Mouse (Mus musculus): ENCODE data around the gene Wrnip1. TPM values are rescaled to one million over a fixed set of nuclear protein-coding genes. Genes with fewer than 3 reads are reported as not detected.

Wrnip1 gene
- polyA plus RNA-seq, 1 experiment: 42.1 TPM

DNA sequence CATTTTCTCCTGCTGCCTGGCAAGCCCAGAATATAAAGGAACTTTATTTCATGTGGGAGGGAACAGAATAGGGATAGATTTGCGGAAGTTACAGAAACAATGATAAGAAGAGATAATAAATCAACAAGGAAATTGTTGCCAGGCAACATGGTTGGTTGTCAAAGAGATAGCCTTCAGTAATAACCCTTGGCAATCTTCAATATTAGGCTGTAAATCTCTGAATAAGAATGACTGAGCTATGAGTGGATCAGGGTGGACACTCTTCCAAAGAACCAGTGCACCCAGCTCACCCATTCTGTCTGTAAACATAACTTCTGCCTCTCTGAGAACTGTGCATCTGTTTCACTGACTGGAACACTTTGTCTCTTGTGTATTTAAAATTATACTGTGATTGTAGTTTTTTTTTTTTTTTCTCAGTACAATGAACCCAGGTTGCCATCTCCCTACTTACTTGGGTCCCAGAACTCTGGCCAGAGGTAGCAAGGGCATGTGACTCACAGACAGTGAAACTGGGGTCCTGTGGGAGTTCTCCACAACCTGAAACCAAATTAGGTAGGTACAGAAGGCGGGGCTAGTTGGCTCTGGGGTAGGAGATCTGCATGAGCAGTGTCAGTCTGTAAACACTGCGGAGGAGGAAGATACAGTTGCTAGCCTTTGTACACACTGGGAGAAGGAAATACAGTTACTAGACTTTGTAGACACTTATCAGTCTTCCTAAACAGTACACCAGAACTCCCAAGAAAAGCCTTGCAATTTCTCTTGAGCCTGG lies 29.9 kb downstream of the Wrnip1 start:
- H3K4me3 ChIP-seq (ENCODE audit: insufficient read depth, poor library complexity, severe bottlenecking): no peak overlapping the region
- no peak overlapping the region for H3ac ChIP-seq (ENCODE audit: control insufficient read depth, insufficient read length, low read depth)
- no peaks in the 10 kb centered on the region for H3K79me2 ChIP-seq (ENCODE audit: control insufficient read depth, insufficient read depth)
- no peaks in the 10 kb centered on the region for H3K36me3 ChIP-seq (ENCODE audit: control insufficient read depth, insufficient read depth)
- no peak for TF ChIP-seq MYOD1 (IDR thresholded peaks at IDR 0.05; ENCODE audit: control insufficient read depth, insufficient read length, low read depth)
- TF ChIP-seq CEBPB (IDR thresholded peaks at IDR 0.05; ENCODE audit: low read depth): no peak
- TF ChIP-seq MAX (IDR thresholded peaks at IDR 0.05): no peak
- no peak for TF ChIP-seq FOSL1 (IDR thresholded peaks at IDR 0.05; ENCODE audit: insufficient read depth, low read length, poor library complexity, severe bottlenecking)
- TF ChIP-seq USF1 (IDR thresholded peaks at IDR 0.05; ENCODE audit: low read depth): no peak
- no peak for TF ChIP-seq CTCF (IDR thresholded peaks at IDR 0.05; ENCODE audit: control insufficient read depth, insufficient read depth, insufficient read length)
- no peak for TF ChIP-seq MYOG (IDR thresholded peaks at IDR 0.05; ENCODE audit: control insufficient read depth, extremely low read depth, insufficient read length)
- H3K27me3 ChIP-seq (ENCODE audit: control insufficient read depth, insufficient read depth, insufficient read length): no peaks in the 10 kb centered on the region
- no peaks in the 10 kb centered on the region for H3K79me3 ChIP-seq (ENCODE audit: low read depth)

DNA sequence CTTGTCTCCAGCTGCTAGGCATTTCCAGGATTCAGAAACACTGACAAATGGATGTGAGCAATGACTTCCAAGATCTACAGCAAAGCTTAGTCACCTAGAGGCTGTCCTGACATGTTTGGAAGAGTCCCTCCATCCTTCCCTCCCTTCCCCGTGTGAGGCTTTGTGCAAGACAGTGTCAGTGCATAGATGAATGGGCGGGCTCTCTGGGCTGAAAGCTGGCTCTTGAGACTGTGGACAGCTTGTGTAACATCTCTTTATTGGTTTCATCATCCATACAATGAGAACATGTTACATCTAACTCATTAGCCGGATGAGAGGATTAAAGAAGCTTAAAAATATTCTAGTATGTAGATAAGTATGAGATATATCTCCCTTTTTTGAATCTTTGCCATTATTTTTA lies 30.9 kb downstream of the Wrnip1 start:
- no peak overlapping the region for H3K4me3 ChIP-seq (ENCODE audit: insufficient read depth, poor library complexity, severe bottlenecking)
- TF ChIP-seq MAX (IDR thresholded peaks at IDR 0.05): no peak
- no peak overlapping the region for H3ac ChIP-seq (ENCODE audit: control insufficient read depth, insufficient read length, low read depth)
- H3K79me3 ChIP-seq (ENCODE audit: low read depth): no peaks in the 10 kb centered on the region
- no peaks in the 10 kb centered on the region for H3K27me3 ChIP-seq (ENCODE audit: control insufficient read depth, insufficient read depth, insufficient read length)
- H3K36me3 ChIP-seq (ENCODE audit: control insufficient read depth, insufficient read depth): no peaks in the 10 kb centered on the region
- no peaks in the 10 kb centered on the region for H3K79me2 ChIP-seq (ENCODE audit: control insufficient read depth, insufficient read depth)

DNA sequence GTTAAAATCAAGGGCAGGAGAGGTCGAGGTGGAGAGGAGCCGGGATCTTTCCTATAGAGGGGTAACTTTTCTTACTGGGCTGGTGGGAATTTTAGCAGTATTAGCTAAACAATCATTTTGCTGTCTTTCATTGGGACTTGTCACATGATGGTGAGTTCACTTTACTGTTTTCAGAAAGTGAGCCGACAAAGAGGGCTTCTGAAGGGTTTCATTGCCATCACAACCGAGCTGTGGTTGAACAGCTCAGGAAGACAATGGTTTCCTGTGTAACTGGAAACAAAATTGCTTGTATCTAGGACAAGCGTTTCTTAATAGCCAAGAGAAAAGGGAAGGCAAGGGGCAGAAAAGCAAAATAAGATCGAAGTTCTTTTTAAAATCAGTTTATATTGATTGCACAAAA lies 31.4 kb downstream of the Wrnip1 start:
- Histone ChIP-seq H3K4me3 (ENCODE audit: insufficient read depth, poor library complexity, severe bottlenecking) (no peak overlapping the region), H3K36me3 (ENCODE audit: control insufficient read depth, insufficient read depth) (no peaks in the 10 kb centered on the region), H3K79me3 (ENCODE audit: low read depth) (no peaks in the 10 kb centered on the region), H3K79me2 (ENCODE audit: control insufficient read depth, insufficient read depth) (no peaks in the 10 kb centered on the region), H3ac (ENCODE audit: control insufficient read depth, insufficient read length, low read depth) (no peak overlapping the region), H3K27me3 (ENCODE audit: control insufficient read depth, insufficient read depth, insufficient read length) (no peaks in the 10 kb centered on the region)
- TF ChIP-seq CEBPB (IDR thresholded peaks at IDR 0.05; ENCODE audit: low read depth) (no peak), MAX (IDR thresholded peaks at IDR 0.05) (no peak), MYOD1 (IDR thresholded peaks at IDR 0.05; ENCODE audit: control insufficient read depth, insufficient read length, low read depth) (no peak), FOSL1 (IDR thresholded peaks at IDR 0.05; ENCODE audit: insufficient read depth, low read length, poor library complexity, severe bottlenecking) (no peak), USF1 (IDR thresholded peaks at IDR 0.05; ENCODE audit: low read depth) (no peak), CTCF (IDR thresholded peaks at IDR 0.05; ENCODE audit: control insufficient read depth, insufficient read depth, insufficient read length) (no peak), MYOG (IDR thresholded peaks at IDR 0.05; ENCODE audit: control insufficient read depth, extremely low read depth, insufficient read length) (no peak)

DNA sequence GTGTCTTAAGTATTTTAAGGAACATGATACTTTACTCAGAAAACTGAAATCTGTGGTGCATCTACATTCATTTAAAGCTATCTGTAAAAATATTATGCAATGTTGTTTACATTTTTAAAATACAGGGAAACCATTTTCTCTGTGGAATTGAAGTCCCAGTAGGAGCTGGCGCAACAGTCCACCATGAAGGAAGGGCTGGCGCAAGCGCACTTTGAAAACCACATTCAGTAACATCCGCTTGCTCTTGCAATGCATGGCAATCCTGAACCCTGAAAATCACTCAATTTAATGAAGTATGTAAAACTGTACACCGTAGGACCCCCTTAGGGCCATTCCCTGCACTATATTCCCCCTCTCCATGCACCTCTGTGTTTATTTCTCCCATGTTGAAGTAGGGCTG lies 32.7 kb downstream of the Wrnip1 start:
- Histone ChIP-seq H3ac (ENCODE audit: control insufficient read depth, insufficient read length, low read depth) (no peak overlapping the region), H3K79me3 (ENCODE audit: low read depth) (no peaks in the 10 kb centered on the region), H3K4me3 (ENCODE audit: insufficient read depth, poor library complexity, severe bottlenecking) (no peak overlapping the region), H3K27me3 (ENCODE audit: control insufficient read depth, insufficient read depth, insufficient read length) (no peaks in the 10 kb centered on the region), H3K79me2 (ENCODE audit: control insufficient read depth, insufficient read depth) (no peaks in the 10 kb centered on the region), H3K36me3 (ENCODE audit: control insufficient read depth, insufficient read depth) (no peaks in the 10 kb centered on the region)
- TF ChIP-seq CTCF (IDR thresholded peaks at IDR 0.05; ENCODE audit: control insufficient read depth, insufficient read depth, insufficient read length) (no peak), CEBPB (IDR thresholded peaks at IDR 0.05; ENCODE audit: low read depth) (no peak)

DNA sequence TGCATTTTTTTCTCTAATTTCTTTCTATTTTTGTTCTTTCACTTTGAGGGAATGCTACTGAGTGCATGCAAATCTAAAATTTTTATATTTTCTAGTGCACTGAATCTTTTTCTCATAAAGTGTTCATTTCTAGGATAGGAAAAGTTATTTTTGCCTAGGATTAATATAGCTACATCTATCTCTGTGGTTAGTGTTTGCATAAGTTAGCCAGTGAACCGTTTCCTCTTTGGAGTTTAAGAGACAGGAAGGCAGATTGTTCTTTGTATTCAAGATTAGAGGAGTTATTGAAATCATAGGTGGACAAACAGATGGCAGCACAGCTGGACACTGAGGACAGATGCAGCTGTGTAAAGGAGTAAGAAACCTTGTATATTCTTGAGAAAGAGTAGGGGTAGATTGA lies 37.5 kb downstream of the Wrnip1 start:
- no peak overlapping the region for H3K4me3 ChIP-seq (ENCODE audit: insufficient read depth, poor library complexity, severe bottlenecking)
- no peaks in the 10 kb centered on the region for H3K36me3 ChIP-seq (ENCODE audit: control insufficient read depth, insufficient read depth)
- no peaks in the 10 kb centered on the region for H3K79me3 ChIP-seq (ENCODE audit: low read depth)
- TF ChIP-seq CEBPB (IDR thresholded peaks at IDR 0.05; ENCODE audit: low read depth): no peak
- no peak for TF ChIP-seq USF1 (IDR thresholded peaks at IDR 0.05; ENCODE audit: low read depth)
- no peak for TF ChIP-seq MAX (IDR thresholded peaks at IDR 0.05)
- TF ChIP-seq MYOG (IDR thresholded peaks at IDR 0.05; ENCODE audit: control insufficient read depth, extremely low read depth, insufficient read length): no peak
- no peak for TF ChIP-seq CTCF (IDR thresholded peaks at IDR 0.05; ENCODE audit: control insufficient read depth, insufficient read depth, insufficient read length)
- no peak for TF ChIP-seq MYOD1 (IDR thresholded peaks at IDR 0.05; ENCODE audit: control insufficient read depth, insufficient read length, low read depth)
- TF ChIP-seq FOSL1 (IDR thresholded peaks at IDR 0.05; ENCODE audit: insufficient read depth, low read length, poor library complexity, severe bottlenecking): no peak
- no peaks in the 10 kb centered on the region for H3K27me3 ChIP-seq (ENCODE audit: control insufficient read depth, insufficient read depth, insufficient read length)
- H3K79me2 ChIP-seq (ENCODE audit: control insufficient read depth, insufficient read depth): no peaks in the 10 kb centered on the region
- no peak overlapping the region for H3ac ChIP-seq (ENCODE audit: control insufficient read depth, insufficient read length, low read depth)

DNA sequence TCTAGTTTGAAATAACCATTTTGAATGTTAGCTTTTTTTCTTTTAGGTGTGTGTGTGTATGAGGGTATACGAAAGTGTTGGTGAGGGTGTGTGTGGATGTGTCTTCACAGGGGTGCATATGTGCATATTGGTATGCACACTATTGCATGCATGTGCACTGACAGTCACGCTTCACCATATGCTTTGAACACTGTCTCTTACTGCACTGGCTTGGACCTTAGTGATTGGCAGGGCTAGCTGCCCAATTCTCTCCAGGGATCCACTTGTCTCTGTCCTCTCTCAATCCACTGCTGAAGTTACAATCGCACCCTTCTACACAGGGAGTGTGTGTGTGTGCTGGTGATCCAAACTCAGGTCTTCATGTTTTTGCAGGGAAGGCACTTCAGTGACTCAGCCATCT lies 39.5 kb downstream of the Wrnip1 start:
- no peaks in the 10 kb centered on the region for H3K36me3 ChIP-seq (ENCODE audit: control insufficient read depth, insufficient read depth)
- no peaks in the 10 kb centered on the region for H3K27me3 ChIP-seq (ENCODE audit: control insufficient read depth, insufficient read depth, insufficient read length)
- H3K79me3 ChIP-seq (ENCODE audit: low read depth): no peaks in the 10 kb centered on the region
- TF ChIP-seq FOSL1 (IDR thresholded peaks at IDR 0.05; ENCODE audit: insufficient read depth, low read length, poor library complexity, severe bottlenecking): no peak
- no peak for TF ChIP-seq CTCF (IDR thresholded peaks at IDR 0.05; ENCODE audit: control insufficient read depth, insufficient read depth, insufficient read length)
- no peak for TF ChIP-seq USF1 (IDR thresholded peaks at IDR 0.05; ENCODE audit: low read depth)
- no peak for TF ChIP-seq CEBPB (IDR thresholded peaks at IDR 0.05; ENCODE audit: low read depth)
- TF ChIP-seq MYOG (IDR thresholded peaks at IDR 0.05; ENCODE audit: control insufficient read depth, extremely low read depth, insufficient read length): no peak
- no peak for TF ChIP-seq MYOD1 (IDR thresholded peaks at IDR 0.05; ENCODE audit: control insufficient read depth, insufficient read length, low read depth)
- TF ChIP-seq MAX (IDR thresholded peaks at IDR 0.05): no peak
- H3K79me2 ChIP-seq (ENCODE audit: control insufficient read depth, insufficient read depth): no peaks in the 10 kb centered on the region
- no peak overlapping the region for H3K4me3 ChIP-seq (ENCODE audit: insufficient read depth, poor library complexity, severe bottlenecking)
- H3ac ChIP-seq (ENCODE audit: control insufficient read depth, insufficient read length, low read depth): no peak overlapping the region

Data from C2C12 (cell line).